ENCODE assay signal across 22 mouse cellular contexts in the genomic region with DNA sequence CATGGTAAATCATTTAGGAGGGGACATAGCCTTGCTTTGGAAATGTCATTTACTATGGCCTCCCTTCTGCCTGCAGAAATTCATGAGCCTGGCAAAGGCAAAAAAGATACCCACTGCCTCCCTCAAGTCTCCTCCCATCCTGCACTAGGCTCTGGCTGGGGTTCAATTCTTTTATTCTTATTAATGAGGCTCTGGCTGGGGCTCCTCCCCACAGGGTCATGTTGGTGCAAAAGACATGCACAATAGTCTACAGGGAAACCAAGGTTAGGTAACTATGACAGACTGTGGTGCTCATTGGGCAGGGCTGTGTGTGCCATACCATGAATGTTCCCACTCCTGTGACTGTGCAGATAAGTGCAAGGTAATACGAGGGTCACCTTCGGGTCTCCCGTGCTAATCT.
"Had no signal": no experiment of that assay in that cellular context is flagged by ENCODE, and none has a peak within 500 bp of the region (broad histone marks: within the 10 kb centered on the region; RNA-seq: fewer than 3 reads in every experiment).

No protein-coding gene starts in this region.

- H3K4me3 ChIP-seq: layer of hippocampus, adult 2 months; limb, embryonic 10.5 days; limb, embryonic 13.5 days; liver, embryonic 12.5 days; liver, embryonic 15.5 days; lung, embryonic 15.5 days; megakaryocyte, embryonic 14.5 days; midbrain, embryonic 10.5 days; stomach, embryonic 15.5 days had no signal

- H3K36me3 ChIP-seq: limb, embryonic 10.5 days; limb, embryonic 13.5 days; liver, embryonic 12.5 days; liver, embryonic 15.5 days; lung, embryonic 15.5 days; midbrain, embryonic 10.5 days; stomach, embryonic 15.5 days had no signal

- H3K9ac ChIP-seq: limb, embryonic 13.5 days; liver, embryonic 12.5 days; liver, embryonic 15.5 days; lung, embryonic 15.5 days; stomach, embryonic 15.5 days had no signal

- ATAC-seq: liver, embryonic 12.5 days; midbrain, embryonic 16.5 days had no signal

- H3K4me1 ChIP-seq: limb, embryonic 13.5 days; liver, embryonic 12.5 days; liver, embryonic 15.5 days; lung, embryonic 15.5 days; megakaryocyte, embryonic 14.5 days; stomach, embryonic 15.5 days had no signal

- H3K27ac ChIP-seq: kidney, postnatal 0 days; layer of hippocampus, adult 2 months; limb, embryonic 10.5 days; limb, embryonic 13.5 days; liver, embryonic 12.5 days; liver, embryonic 15.5 days; lung, embryonic 15.5 days; midbrain, embryonic 10.5 days; stomach, embryonic 15.5 days had no signal

- H3K27me3 ChIP-seq: liver, embryonic 12.5 days; liver, embryonic 15.5 days; lung, embryonic 15.5 days; megakaryocyte, embryonic 14.5 days; stomach, embryonic 15.5 days had no signal

- H3K9me3 ChIP-seq: limb, embryonic 10.5 days; limb, embryonic 13.5 days; liver, embryonic 12.5 days; liver, embryonic 15.5 days; lung, embryonic 15.5 days; midbrain, embryonic 10.5 days; stomach, embryonic 15.5 days had no signal

- DNase-seq: kidney, adult 2 months; kidney, postnatal 25 days; layer of hippocampus, adult 9-11 months; liver; lung, adult 18-20 months; lung, postnatal 10 days; lung, postnatal 36 days; retina, postnatal 1 day; right cerebral cortex, postnatal 25 days; spleen, adult 18-20 months; thymus, postnatal 25 days had no signal

- H3K4me2 ChIP-seq: limb, embryonic 13.5 days; liver, embryonic 12.5 days; liver, embryonic 15.5 days; lung, embryonic 15.5 days; stomach, embryonic 15.5 days had no signal
